Mouse (Mus musculus): ENCODE results near the gene Nub1. TPM values are rescaled to one million over a fixed set of nuclear protein-coding genes. Genes with fewer than 3 reads are reported as not detected.

Nub1 gene
- polyA plus RNA-seq, 1 experiment from 2014 or later: 42.8 TPM

- Histone ChIP-seq H3K4me3 (replicated peaks) (peak overlapping the region; percentile 33), H3K9ac (replicated peaks) (no peak overlapping the region), H3K9me3 (no peaks in the 10 kb centered on the region), H3K4me1 (replicated peaks) (peaks cover 28% of the 10 kb centered on the region), H3K27me3 (peaks cover 43% of the 10 kb centered on the region), H3K27ac (no peak overlapping the region), H3K4me2 (replicated peaks) (peak overlapping the region; percentile 56), H3K36me3 (no peaks in the 10 kb centered on the region)
- ATAC-seq: no peak
- WGBS: 3% methylated on average over 15 of the region's 15 CpGs
Measured at GRCm38 (mm10) chr5:24730986-24731385, 45.7 kb downstream of the Nub1 start.

GRCm38 (mm10) chr5:24733134-24733533 is 47.8 kb downstream of the Nub1 start:
- Histone ChIP-seq H3K9ac (replicated peaks) (no peak overlapping the region), H3K9me3 (no peaks in the 10 kb centered on the region), H3K36me3 (no peaks in the 10 kb centered on the region), H3K4me3 (replicated peaks) (no peak overlapping the region), H3K4me1 (replicated peaks) (peaks cover 28% of the 10 kb centered on the region), H3K27ac (no peak overlapping the region), H3K27me3 (peaks cover 40% of the 10 kb centered on the region), H3K4me2 (replicated peaks) (no peak overlapping the region)
- 5% methylated on average over 8 of the region's 8 CpGs for WGBS
- ATAC-seq: peak; percentile 25; the same call in 1 of the 2 replicates

- WGBS: 71% methylated on average over 7 of the region's 7 CpGs
- Histone ChIP-seq H3K36me3 (no peaks in the 10 kb centered on the region), H3K9me3 (no peaks in the 10 kb centered on the region), H3K4me3 (replicated peaks) (no peak overlapping the region), H3K4me2 (replicated peaks) (no peak overlapping the region), H3K27me3 (peaks cover 33% of the 10 kb centered on the region), H3K9ac (replicated peaks) (no peak overlapping the region), H3K27ac (no peak overlapping the region), H3K4me1 (replicated peaks) (peaks cover 28% of the 10 kb centered on the region)
- ATAC-seq: no peak
Measured at GRCm38 (mm10) chr5:24733771-24734426, 48.6 kb downstream of the Nub1 start.

- H3K9me3 ChIP-seq: no peaks in the 10 kb centered on the region
- no peaks in the 10 kb centered on the region for H3K27me3 ChIP-seq
- H3K36me3 ChIP-seq: no peaks in the 10 kb centered on the region
- no peak for ATAC-seq
- H3K9ac ChIP-seq (replicated peaks): no peak overlapping the region
- H3K4me1 ChIP-seq (replicated peaks): peaks cover 13% of the 10 kb centered on the region
- no peak overlapping the region for H3K27ac ChIP-seq
- H3K4me3 ChIP-seq (replicated peaks): no peak overlapping the region
- 94% methylated on average over 10 of the region's 10 CpGs for WGBS
- H3K4me2 ChIP-seq (replicated peaks): no peak overlapping the region
Measured at GRCm38 (mm10) chr5:24737595-24737994, 52.3 kb downstream of the Nub1 start.

- Histone ChIP-seq H3K27ac (no peak overlapping the region), H3K4me2 (replicated peaks) (no peak overlapping the region), H3K36me3 (no peaks in the 10 kb centered on the region), H3K9ac (replicated peaks) (no peak overlapping the region), H3K27me3 (no peaks in the 10 kb centered on the region), H3K9me3 (no peaks in the 10 kb centered on the region), H3K4me1 (replicated peaks) (peaks cover 4% of the 10 kb centered on the region; the same call in 1 of the 2 replicates), H3K4me3 (replicated peaks) (no peak overlapping the region)
- WGBS: 86% methylated on average over 1 of the region's 1 CpGs
- no peak for ATAC-seq
Measured at GRCm38 (mm10) chr5:24738517-24738916, 53.2 kb downstream of the Nub1 start.

GRCm38 (mm10) chr5:24739141-24739753 is 53.9 kb downstream of the Nub1 start:
- no peak for ATAC-seq
- no peak overlapping the region for H3K27ac ChIP-seq
- no peaks in the 10 kb centered on the region for H3K9me3 ChIP-seq
- H3K36me3 ChIP-seq: no peaks in the 10 kb centered on the region
- no peak overlapping the region for H3K4me3 ChIP-seq (replicated peaks)
- H3K27me3 ChIP-seq: no peaks in the 10 kb centered on the region
- 75% methylated on average over 15 of the region's 15 CpGs for WGBS
- no peak overlapping the region for H3K4me2 ChIP-seq (replicated peaks)
- H3K9ac ChIP-seq (replicated peaks): no peak overlapping the region
- no peaks in the 10 kb centered on the region for H3K4me1 ChIP-seq (replicated peaks)

- Histone ChIP-seq H3K9ac (replicated peaks) (no peak overlapping the region), H3K4me1 (replicated peaks) (no peaks in the 10 kb centered on the region), H3K27ac (no peak overlapping the region), H3K36me3 (no peaks in the 10 kb centered on the region), H3K27me3 (no peaks in the 10 kb centered on the region), H3K9me3 (no peaks in the 10 kb centered on the region), H3K4me2 (replicated peaks) (no peak overlapping the region), H3K4me3 (replicated peaks) (no peak overlapping the region)
- WGBS: 83% methylated on average over 15 of the region's 15 CpGs
- no peak for ATAC-seq
Measured at GRCm38 (mm10) chr5:24741172-24741885, 56.0 kb downstream of the Nub1 start.

GRCm38 (mm10) chr5:24743956-24744355 is 58.6 kb downstream of the Nub1 start:
- no peak for ATAC-seq
- Histone ChIP-seq H3K36me3 (no peaks in the 10 kb centered on the region), H3K4me1 (replicated peaks) (peaks cover 7% of the 10 kb centered on the region; the same call in 1 of the 2 replicates), H3K4me3 (replicated peaks) (no peak overlapping the region), H3K27me3 (no peaks in the 10 kb centered on the region), H3K27ac (no peak overlapping the region), H3K9ac (replicated peaks) (no peak overlapping the region), H3K4me2 (replicated peaks) (no peak overlapping the region), H3K9me3 (no peaks in the 10 kb centered on the region)
- whole genome bisulfite sequencing: 95% methylated on average over 10 of the region's 10 CpGs

GRCm38 (mm10) chr5:24747533-24747932 is 62.2 kb downstream of the Nub1 start:
- Histone ChIP-seq H3K27ac (no peak overlapping the region), H3K9me3 (no peaks in the 10 kb centered on the region), H3K4me1 (replicated peaks) (peaks cover 30% of the 10 kb centered on the region), H3K36me3 (no peaks in the 10 kb centered on the region), H3K27me3 (no peaks in the 10 kb centered on the region), H3K9ac (replicated peaks) (no peak overlapping the region), H3K4me2 (replicated peaks) (no peak overlapping the region), H3K4me3 (replicated peaks) (no peak overlapping the region)
- 13% methylated on average over 6 of the region's 6 CpGs for WGBS
- no peak for ATAC-seq

- ATAC-seq: peak; percentile 46
- H3K4me2 ChIP-seq (replicated peaks): peak overlapping the region; percentile 88
- H3K36me3 ChIP-seq: no peaks in the 10 kb centered on the region
- peak overlapping the region; percentile 64; the same call in 1 of the 2 replicates for H3K9ac ChIP-seq (replicated peaks)
- peak overlapping the region; percentile 69; the same call in 1 of the 2 replicates for H3K27ac ChIP-seq
- 63% methylated on average over 5 of the region's 5 CpGs for WGBS
- peaks cover 30% of the 10 kb centered on the region for H3K4me1 ChIP-seq (replicated peaks)
- H3K27me3 ChIP-seq: no peaks in the 10 kb centered on the region; the same call in 1 of the 2 replicates
- peak overlapping the region; percentile 60 for H3K4me3 ChIP-seq (replicated peaks)
- no peaks in the 10 kb centered on the region for H3K9me3 ChIP-seq
Measured at GRCm38 (mm10) chr5:24749731-24750130, 64.4 kb downstream of the Nub1 start.

- no peaks in the 10 kb centered on the region for H3K36me3 ChIP-seq
- H3K4me2 ChIP-seq (replicated peaks): peak overlapping the region; percentile 88
- H3K4me1 ChIP-seq (replicated peaks): peaks cover 30% of the 10 kb centered on the region
- no peaks in the 10 kb centered on the region; the same call in 1 of the 2 replicates for H3K27me3 ChIP-seq
- no peaks in the 10 kb centered on the region for H3K9me3 ChIP-seq
- peak overlapping the region; percentile 75 for H3K27ac ChIP-seq
- peak overlapping the region; percentile 60 for H3K4me3 ChIP-seq (replicated peaks)
- peak; percentile 76 for ATAC-seq
- H3K9ac ChIP-seq (replicated peaks): peak overlapping the region; percentile 77
- WGBS: under 1% methylated on average over 57 of the region's 59 CpGs
Measured at GRCm38 (mm10) chr5:24750321-24751304, 65.3 kb downstream of the Nub1 start.

All from midbrain, embryonic 13.5 days (tissue).